In the genomic region with DNA sequence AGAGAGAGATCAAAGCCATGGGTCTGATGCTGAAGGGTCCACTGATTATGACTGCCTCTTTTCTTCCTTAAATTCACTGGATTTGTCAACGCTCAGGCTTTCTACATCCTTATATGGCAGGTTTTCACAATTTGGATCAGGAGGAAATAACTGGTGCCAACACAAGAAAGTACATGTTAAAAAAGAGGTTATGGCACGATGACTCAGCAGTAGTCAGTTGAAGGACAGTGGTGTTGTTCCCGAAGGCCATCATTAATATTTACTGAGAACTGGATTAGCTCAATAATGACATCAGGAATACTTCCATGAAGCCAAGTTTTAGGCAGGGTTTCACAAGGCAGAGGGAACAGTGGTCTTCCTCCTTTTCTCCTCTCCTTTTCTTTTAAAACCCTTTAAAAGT, we compare ENCODE assay signal across 27 mouse cellular contexts.
"Had no signal": no experiment of that assay in that cellular context is flagged by ENCODE, and none has a peak within 500 bp of the region (broad histone marks: within the 10 kb centered on the region; RNA-seq: fewer than 3 reads in every experiment).

No protein-coding gene starts in this region.

- DNase-seq: gastrocnemius, postnatal 14 days; gastrocnemius, postnatal 36 days; heart, adult 18-20 months; heart, postnatal 10 days; heart, postnatal 4 days; kidney, adult 11 months; kidney, adult 2 months; kidney, adult 9 months; kidney, postnatal 14 days; kidney, postnatal 36 days; layer of hippocampus, adult 9-11 months; layer of hippocampus, postnatal 36 days; left cerebral cortex, postnatal 4 days; lung, adult 18-20 months had no signal

- H3K4me2 ChIP-seq: heart, embryonic 12.5 days; hindbrain, embryonic 13.5 days; hindbrain, embryonic 15.5 days; kidney, embryonic 15.5 days; limb, embryonic 13.5 days; limb, embryonic 15.5 days; liver, embryonic 12.5 days had no signal

- H3K9me3 ChIP-seq: heart, embryonic 10.5 days; heart, embryonic 12.5 days; hindbrain, embryonic 10.5 days; hindbrain, embryonic 13.5 days; hindbrain, embryonic 15.5 days; kidney, embryonic 15.5 days; limb, embryonic 13.5 days; limb, embryonic 15.5 days; liver, embryonic 12.5 days had no signal

- H3K9ac ChIP-seq: heart, embryonic 12.5 days; hindbrain, embryonic 13.5 days; hindbrain, embryonic 15.5 days; kidney, embryonic 15.5 days; limb, embryonic 13.5 days; limb, embryonic 15.5 days; liver, embryonic 12.5 days; liver, embryonic 14.5 days had no signal

- H3K36me3 ChIP-seq: heart, embryonic 10.5 days; heart, embryonic 12.5 days; hindbrain, embryonic 10.5 days; hindbrain, embryonic 13.5 days; hindbrain, embryonic 15.5 days; kidney, embryonic 15.5 days; limb, embryonic 13.5 days; limb, embryonic 15.5 days; liver, embryonic 12.5 days had no signal

- H3K27ac ChIP-seq: heart, embryonic 10.5 days; hindbrain, embryonic 10.5 days; hindbrain, embryonic 13.5 days; hindbrain, embryonic 15.5 days; hindbrain, postnatal 0 days; kidney, embryonic 15.5 days; kidney, postnatal 0 days; limb, embryonic 13.5 days; limb, embryonic 15.5 days; liver, embryonic 12.5 days; liver, embryonic 14.5 days had no signal

- H3K4me3 ChIP-seq: heart, embryonic 10.5 days; heart, embryonic 12.5 days; hindbrain, embryonic 10.5 days; hindbrain, embryonic 13.5 days; hindbrain, embryonic 15.5 days; kidney, embryonic 15.5 days; limb, embryonic 13.5 days; limb, embryonic 15.5 days; liver, embryonic 12.5 days had no signal

- ATAC-seq: hindbrain, postnatal 0 days; intestine, embryonic 16.5 days; liver, embryonic 12.5 days had no signal

- H3K27me3 ChIP-seq: heart, embryonic 12.5 days; hindbrain, embryonic 13.5 days; hindbrain, embryonic 15.5 days; kidney, embryonic 15.5 days; limb, embryonic 13.5 days; limb, embryonic 15.5 days; liver, embryonic 12.5 days had no signal

- H3K4me1 ChIP-seq: heart, embryonic 10.5 days; heart, embryonic 12.5 days; hindbrain, embryonic 10.5 days; hindbrain, embryonic 13.5 days; hindbrain, embryonic 15.5 days; kidney, embryonic 15.5 days; limb, embryonic 13.5 days; limb, embryonic 15.5 days had no signal
